7 mouse cellular contexts compared by ENCODE assay signal in genomic region chr16:31906896-31907295, GRCm38 (mm10). TPM values are rescaled to one million over a fixed set of nuclear protein-coding genes. Genes with fewer than 3 reads are reported as not detected.
A peak's percentile ranks its signal among the peaks of the same experiment; 100 is the strongest.
DNase-seq lines count a peak whose midpoint lies in the region; ATAC-seq and TF ChIP-seq lines count a peak whose summit lies in the region.

No protein-coding gene starts in this region.

- H3K27ac ChIP-seq in forebrain, embryonic 14.5 days (ENCODE audit: low read depth, low read length): no peak overlapping the region
- H3K27ac ChIP-seq in intestine, embryonic 15.5 days: no peak overlapping the region
- H3K27ac ChIP-seq in lung, embryonic 16.5 days (ENCODE audit: low read length): no peak overlapping the region

- peak overlapping the region; percentile 60 for H3K4me3 ChIP-seq in E14TG2a.4 (replicated peaks; ENCODE audit: low read length)
- no peak overlapping the region for H3K4me3 ChIP-seq in forebrain, embryonic 14.5 days (ENCODE audit: low read depth, low read length)
- H3K4me3 ChIP-seq in intestine, embryonic 15.5 days (replicated peaks): peak overlapping the region; percentile 29
- peak overlapping the region; percentile 25 for H3K4me3 ChIP-seq in lung, embryonic 16.5 days (ENCODE audit: low read length)

- peaks cover 56% of the 10 kb centered on the region for H3K4me1 ChIP-seq in E14TG2a.4 (replicated peaks; ENCODE audit: low read depth, low read length)
- H3K4me1 ChIP-seq in forebrain, embryonic 14.5 days (ENCODE audit: control insufficient read depth, insufficient read depth, low read length): no peaks in the 10 kb centered on the region
- peaks cover 15% of the 10 kb centered on the region; the same call in 1 of the 2 replicates for H3K4me1 ChIP-seq in intestine, embryonic 15.5 days (replicated peaks)
- H3K4me1 ChIP-seq in lung, embryonic 16.5 days (replicated peaks; ENCODE audit: control insufficient read depth, insufficient read depth, low read length): peaks cover 5% of the 10 kb centered on the region; the same call in 1 of the 2 replicates

- no peaks in the 10 kb centered on the region for H3K36me3 ChIP-seq in E14TG2a.4 (ENCODE audit: insufficient read depth, low read length)
- H3K36me3 ChIP-seq in forebrain, embryonic 14.5 days (ENCODE audit: control insufficient read depth, insufficient read depth, low read length): no peaks in the 10 kb centered on the region
- H3K36me3 ChIP-seq in intestine, embryonic 15.5 days: no peaks in the 10 kb centered on the region
- no peaks in the 10 kb centered on the region for H3K36me3 ChIP-seq in lung, embryonic 16.5 days (ENCODE audit: control insufficient read depth, insufficient read depth, low read length)

- no peak for ATAC-seq in forebrain, embryonic 14.5 days
- peak; percentile 60; the same call in 1 of the 2 replicates for ATAC-seq in intestine, embryonic 15.5 days
- ATAC-seq in lung, embryonic 16.5 days (ENCODE audit: low read depth): peak; percentile 38; the same call in 1 of the 2 replicates

- WGBS in forebrain, embryonic 14.5 days: 20% methylated on average over 9 of the region's 9 CpGs
- WGBS in intestine, embryonic 15.5 days: 10% methylated on average over 9 of the region's 9 CpGs
- 6% methylated on average over 9 of the region's 9 CpGs for WGBS in lung, embryonic 16.5 days

- H3K27me3 ChIP-seq in E14TG2a.4 (ENCODE audit: insufficient read depth, low read length): peaks cover 21% of the 10 kb centered on the region
- no peaks in the 10 kb centered on the region for H3K27me3 ChIP-seq in forebrain, embryonic 14.5 days (replicated peaks; ENCODE audit: control insufficient read depth, insufficient read depth, low read length)
- no peaks in the 10 kb centered on the region for H3K27me3 ChIP-seq in intestine, embryonic 15.5 days (replicated peaks)
- H3K27me3 ChIP-seq in lung, embryonic 16.5 days (ENCODE audit: control insufficient read depth, insufficient read depth, low read depth, low read length): no peaks in the 10 kb centered on the region

- DNase-seq in MN1 (ENCODE audit: low spot score): peak; percentile 54
- no peak for DNase-seq in forebrain, embryonic 14.5 days (ENCODE audit: low spot score)
- peak; percentile 27 for DNase-seq in telencephalon, adult 2 months (ENCODE audit: low read depth, low spot score)
- no peak for DNase-seq in cerebellum, adult 9-10 months

- no peak overlapping the region for H3K9ac ChIP-seq in forebrain, embryonic 14.5 days (ENCODE audit: low read length)
- H3K9ac ChIP-seq in intestine, embryonic 15.5 days: no peak overlapping the region; the same call in 1 of the 2 replicates
- peak overlapping the region; percentile 1; the same call in 1 of the 2 replicates for H3K9ac ChIP-seq in lung, embryonic 16.5 days (ENCODE audit: low read length)

- no peaks in the 10 kb centered on the region for H3K9me3 ChIP-seq in E14TG2a.4 (ENCODE audit: low read length)
- no peaks in the 10 kb centered on the region for H3K9me3 ChIP-seq in forebrain, embryonic 14.5 days (replicated peaks; ENCODE audit: control insufficient read depth, low read length)
- no peaks in the 10 kb centered on the region for H3K9me3 ChIP-seq in intestine, embryonic 15.5 days
- H3K9me3 ChIP-seq in lung, embryonic 16.5 days (ENCODE audit: control insufficient read depth, low read length): no peaks in the 10 kb centered on the region

- TF ChIP-seq CTCF in E14TG2a.4 (conservative IDR thresholded peaks at IDR 0.05; ENCODE audit: low read length): no peak

- H3K4me2 ChIP-seq in forebrain, embryonic 14.5 days (ENCODE audit: low read length): 0 out of 2 replicates have a peak overlapping the region, but pooled peaks have one; percentile 8
- peak overlapping the region; percentile 62 for H3K4me2 ChIP-seq in intestine, embryonic 15.5 days (replicated peaks)
- H3K4me2 ChIP-seq in lung, embryonic 16.5 days (ENCODE audit: low read depth, low read length): peak overlapping the region; percentile 48

RNA-seq across cellular contexts. Expression of gene Pigz, which starts 26.8 kb away (rescaled TPM):
- 0.91 and 2.2 TPM in 2 replicates for polyA plus RNA-seq in forebrain, embryonic 14.5 days (2014; fragmentation: Nextera tagmentation; extraction: Ambion mirVana)
- polyA plus RNA-seq in intestine, embryonic 15.5 days (2015; fragmentation: Nextera tagmentation; extraction: Ambion mirVana): 0.48 and 1.2 TPM in 2 replicates
- 0.33 and 0.40 TPM in 2 replicates for polyA plus RNA-seq in lung, embryonic 16.5 days (2015; fragmentation: Nextera tagmentation; extraction: Ambion mirVana)

RNA-seq across cellular contexts. Expression of gene Meltf, which starts 28.3 kb away (rescaled TPM):
- polyA plus RNA-seq in forebrain, embryonic 14.5 days (2014; fragmentation: Nextera tagmentation; extraction: Ambion mirVana): 0.04 and 0.09 TPM in 2 replicates
- 33.6 and 51.6 TPM in 2 replicates for polyA plus RNA-seq in intestine, embryonic 15.5 days (2015; fragmentation: Nextera tagmentation; extraction: Ambion mirVana)
- polyA plus RNA-seq in lung, embryonic 16.5 days (2015; fragmentation: Nextera tagmentation; extraction: Ambion mirVana): 0.13 and 0.18 TPM in 2 replicates

RNA-seq across cellular contexts. Expression of gene 0610012G03Rik, which starts 41.4 kb away (rescaled TPM):
- polyA plus RNA-seq in forebrain, embryonic 14.5 days (2014; fragmentation: Nextera tagmentation; extraction: Ambion mirVana): 127 and 136 TPM in 2 replicates
- 108 and 120 TPM in 2 replicates for polyA plus RNA-seq in intestine, embryonic 15.5 days (2015; fragmentation: Nextera tagmentation; extraction: Ambion mirVana)
- polyA plus RNA-seq in lung, embryonic 16.5 days (2015; fragmentation: Nextera tagmentation; extraction: Ambion mirVana): 68.1 and 71.8 TPM in 2 replicates

RNA-seq across cellular contexts. Expression of gene Ncbp2, which starts 41.4 kb away (rescaled TPM):
- 103 and 116 TPM in 2 replicates for polyA plus RNA-seq in forebrain, embryonic 14.5 days (2014; fragmentation: Nextera tagmentation; extraction: Ambion mirVana)
- polyA plus RNA-seq in intestine, embryonic 15.5 days (2015; fragmentation: Nextera tagmentation; extraction: Ambion mirVana): 80.9 and 85.8 TPM in 2 replicates
- polyA plus RNA-seq in lung, embryonic 16.5 days (2015; fragmentation: Nextera tagmentation; extraction: Ambion mirVana): 102 and 107 TPM in 2 replicates

Comparison
In these comparisons a context has a peak if more than half of its experiments do, and no peak if none do; other contexts are left out.
1. DNase-seq: peak in MN1 (single experiment) and telencephalon, adult 2 months (single experiment); none in forebrain, embryonic 14.5 days (single experiment) and cerebellum, adult 9-10 months (single experiment).
2. H3K4me2 ChIP-seq: peak in every context shown above with its lines; median percentile 62 in intestine, embryonic 15.5 days; 48 in lung, embryonic 16.5 days; 8 in forebrain, embryonic 14.5 days.
3. RNA of gene Meltf, which starts 28.3 kb away (polyA plus RNA-seq): 33.6 to 51.6 TPM in intestine, embryonic 15.5 days; 0.13 to 0.18 TPM in lung, embryonic 16.5 days and 0.04 to 0.09 TPM in forebrain, embryonic 14.5 days; every median in the first group is over 10 times any median in the second.